Mouse (Mus musculus) right cerebral cortex, postnatal 14 days (tissue): ENCODE results near the gene Dnaaf5.

Experiments
- DNase-seq: peaks from one replicate; pipeline ENCODE4 v3.0.0; 2022

The Dnaaf5 gene

GRCm38 (mm10) chr5:139199995-139200769, 50.2 kb downstream of the Dnaaf5 start, which contains the start of gene Sun1:
Gene Sun1, plus strand, starts transcription at chr5:139200637.
- peak; percentile 97 for DNase-seq

- no peak for DNase-seq
These were observed 50.9 kb downstream of the Dnaaf5 start for GRCm38 (mm10) chr5:139200770-139201569.

DNA sequence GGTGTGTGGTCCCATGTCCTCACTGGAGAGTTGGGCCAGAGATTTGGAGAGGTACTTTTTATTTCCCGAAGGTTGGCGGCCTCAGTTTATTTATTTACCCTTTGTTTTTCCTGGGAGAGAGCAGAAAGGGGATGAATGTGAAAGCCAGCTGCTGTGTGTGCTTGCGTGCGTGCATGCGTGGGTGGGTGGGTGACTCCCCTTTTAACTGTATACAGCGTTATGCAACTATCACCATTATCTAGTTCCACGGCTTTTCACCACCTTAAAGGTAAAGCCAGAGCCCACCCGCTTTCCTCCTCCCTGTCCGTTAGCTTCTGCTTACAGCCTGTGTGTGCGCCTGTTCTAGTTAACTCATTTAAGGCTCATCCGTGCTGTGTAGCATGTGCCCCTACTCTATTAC, 52.1 kb downstream of the Dnaaf5 start:
- DNase-seq, result no peak

GRCm38 (mm10) chr5:139203312-139203711, 53.3 kb downstream of the Dnaaf5 start:
- no peak for DNase-seq

DNA sequence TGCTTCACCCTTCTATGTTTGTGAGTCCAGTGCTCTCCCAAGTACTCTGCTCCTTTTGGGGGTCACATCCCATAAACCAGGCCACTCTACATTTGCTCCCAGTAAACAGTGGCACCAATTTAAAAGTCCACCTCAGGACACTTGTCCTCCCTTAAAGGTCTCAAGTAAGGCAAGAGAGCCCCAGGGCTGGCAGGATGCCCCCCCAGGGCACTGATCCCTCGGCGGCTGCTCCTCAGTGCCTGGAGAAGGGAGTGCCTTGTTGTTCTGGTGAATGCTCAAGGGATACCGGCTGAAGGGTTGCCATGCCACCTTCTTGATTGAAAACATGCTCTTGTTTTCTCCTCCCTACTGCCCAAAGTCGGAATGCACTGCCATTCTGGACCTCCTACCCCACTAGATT, 56.1 kb downstream of the Dnaaf5 start:
- no peak for DNase-seq

DNA sequence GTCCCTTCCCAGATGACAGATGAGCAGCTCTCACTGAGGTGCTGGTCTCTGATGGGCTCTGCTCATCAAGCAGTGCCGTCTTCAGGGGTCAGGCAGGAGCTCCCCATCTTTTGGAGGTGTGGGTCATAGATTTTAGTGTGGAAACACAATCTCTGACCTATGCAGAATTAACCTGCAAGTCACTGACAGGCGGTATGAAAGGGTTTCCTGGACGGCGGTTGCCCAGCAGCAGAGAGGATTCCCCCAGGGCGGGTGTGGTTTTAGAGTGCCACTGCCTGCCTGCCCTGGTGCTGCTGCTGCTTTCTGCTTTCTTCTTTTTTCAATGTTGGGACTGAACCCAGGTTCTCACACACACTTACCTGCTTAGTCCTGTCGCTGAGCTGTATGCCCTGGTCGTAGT, 56.5 kb downstream of the Dnaaf5 start:
- no peak for DNase-seq

DNA sequence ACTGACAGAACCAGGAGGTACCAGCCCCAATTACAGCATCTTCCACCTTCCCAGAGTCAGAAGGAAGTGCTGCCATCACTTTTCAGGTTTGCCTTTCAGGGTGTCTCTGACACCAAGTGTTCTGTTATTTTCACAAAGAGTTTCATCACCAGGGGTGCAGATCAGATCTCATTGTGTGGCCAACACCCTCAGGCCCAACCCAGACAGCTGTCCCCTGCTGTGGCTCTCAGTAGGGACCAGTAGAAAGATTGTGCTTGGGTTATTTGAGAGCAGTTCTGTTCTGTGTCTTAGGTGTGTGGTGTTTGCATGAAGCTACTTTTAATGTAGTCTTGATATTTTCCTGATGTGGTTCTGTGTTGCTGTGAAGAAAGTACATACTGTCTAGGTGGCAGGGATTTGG, 58.2 kb downstream of the Dnaaf5 start:
- no peak for DNase-seq

GRCm38 (mm10) chr5:139208871-139209684, 59.1 kb downstream of the Dnaaf5 start:
- no peak for DNase-seq

DNA sequence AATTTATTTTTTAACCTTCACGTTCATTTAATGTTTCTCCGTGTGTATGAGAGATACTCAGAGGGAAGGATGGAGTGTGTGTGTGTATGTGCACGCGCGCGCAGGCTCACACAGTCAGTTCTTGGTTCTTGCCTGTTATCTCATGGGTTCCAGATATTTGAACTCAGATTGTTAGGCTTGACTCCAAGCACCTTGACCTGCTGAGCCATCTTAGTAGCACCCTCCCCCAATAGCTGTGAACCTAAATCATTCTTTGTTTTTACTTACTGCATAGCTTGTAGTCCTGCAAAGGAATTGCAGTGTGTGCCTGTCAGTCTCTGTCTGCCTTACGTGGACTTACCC, 59.6 kb downstream of the Dnaaf5 start:
- DNase-seq, result no peak

DNA sequence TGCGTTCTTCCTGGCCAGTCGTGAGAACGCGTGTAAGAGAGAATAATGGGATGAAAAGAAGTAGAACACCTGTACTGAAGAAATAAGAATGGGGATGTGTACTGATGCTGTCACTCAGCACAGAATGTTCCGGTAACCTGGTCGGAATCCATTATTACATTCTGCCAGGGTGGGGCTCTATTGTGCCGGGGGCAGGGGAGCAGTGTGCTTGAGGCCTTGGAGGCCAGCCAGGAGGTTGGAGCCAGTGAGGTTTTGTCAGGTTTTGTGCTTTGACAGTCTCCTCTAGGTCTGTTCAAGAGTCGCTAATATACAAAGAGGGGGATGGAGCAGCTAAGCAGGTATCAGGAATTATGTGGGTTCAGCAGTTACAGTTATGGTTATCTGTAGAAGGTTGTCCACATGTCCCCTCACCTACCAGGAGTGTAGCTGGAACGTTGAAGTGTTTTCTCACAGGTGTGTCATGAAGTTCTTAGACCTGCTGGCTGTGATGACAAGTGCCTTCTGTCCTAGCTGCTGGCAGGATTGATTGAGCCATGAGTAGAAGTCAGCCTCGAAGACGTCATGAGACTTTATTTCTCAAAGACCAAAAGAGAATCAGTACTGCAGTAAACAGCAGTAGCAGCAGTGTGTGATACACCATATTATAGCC, 61.8 kb downstream of the Dnaaf5 start:
- no peak for DNase-seq

DNA sequence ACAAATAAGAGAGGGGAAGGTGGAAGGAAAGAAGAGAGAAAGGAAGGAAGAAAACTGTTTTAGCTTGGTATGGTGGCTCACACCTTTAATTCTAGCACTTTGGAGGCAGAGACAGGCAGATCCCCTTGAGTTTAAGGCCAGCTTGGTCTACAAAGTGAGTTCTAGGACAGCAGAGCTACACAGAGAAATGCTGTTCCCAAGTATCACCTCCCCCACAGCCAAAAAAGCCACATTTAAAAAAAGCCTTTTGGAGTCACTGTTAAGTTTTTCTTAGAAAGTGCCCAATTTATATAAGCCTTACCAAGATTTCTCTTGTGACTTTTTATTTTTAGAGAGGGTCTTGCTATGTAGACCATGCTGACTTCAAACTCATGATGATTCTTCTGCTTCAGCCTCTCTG, 64.3 kb downstream of the Dnaaf5 start:
- no peak for DNase-seq

- DNase-seq, result no peak
These were observed 65.2 kb downstream of the Dnaaf5 start for GRCm38 (mm10) chr5:139215184-139215583.

GRCm38 (mm10) chr5:139216121-139216520, 66.1 kb downstream of the Dnaaf5 start:
- DNase-seq, result no peak

DNA sequence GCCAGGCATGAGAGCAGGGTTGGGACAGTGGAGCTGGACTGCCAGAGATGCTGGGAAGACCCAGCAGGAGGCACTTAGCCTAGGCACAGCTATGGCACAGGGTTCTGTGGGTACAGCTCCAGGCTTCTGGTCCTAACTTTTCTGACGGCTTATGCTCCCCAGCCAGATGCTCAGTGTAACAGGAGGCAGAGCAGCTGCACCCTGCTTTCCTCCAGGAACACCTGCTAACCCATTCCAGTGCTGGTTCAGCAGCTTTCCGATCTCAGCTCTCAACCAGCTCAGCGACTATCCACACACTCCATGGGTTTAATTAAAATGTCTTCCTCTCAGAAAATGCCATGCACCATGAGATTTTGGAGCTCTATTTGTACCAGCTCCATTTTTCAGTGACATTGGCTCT, 66.8 kb downstream of the Dnaaf5 start:
- DNase-seq, result no peak

DNA sequence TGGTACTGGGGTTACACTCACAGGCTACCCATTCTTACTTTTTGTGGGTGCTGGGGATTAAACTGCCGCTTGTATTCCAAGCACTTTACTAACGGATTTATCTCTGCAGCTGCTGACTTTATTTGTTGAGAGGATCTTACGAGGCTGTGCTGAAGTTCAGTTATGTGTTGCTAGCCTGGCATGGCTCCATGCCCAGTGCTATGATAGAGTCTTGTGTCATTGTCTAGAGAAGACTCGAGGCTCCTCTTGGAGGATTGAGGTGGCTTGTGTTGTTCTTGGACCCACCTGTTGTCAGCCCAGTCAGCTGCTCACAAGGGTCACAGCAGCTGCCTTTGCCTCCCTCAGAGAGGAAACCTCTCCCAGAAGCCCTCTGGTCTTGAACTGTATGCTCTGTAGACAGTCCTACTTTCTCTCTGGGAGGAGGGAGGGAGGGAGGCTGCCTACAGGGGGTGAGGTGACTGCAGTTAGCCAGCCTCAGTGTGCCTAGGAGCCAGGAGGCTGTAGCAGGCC, 70.0 kb downstream of the Dnaaf5 start:
- DNase-seq, result no peak

- no peak for DNase-seq
These were observed 70.6 kb downstream of the Dnaaf5 start for GRCm38 (mm10) chr5:139220610-139221009.

GRCm38 (mm10) chr5:139223331-139223730, 73.3 kb downstream of the Dnaaf5 start:
- DNase-seq, result no peak

DNA sequence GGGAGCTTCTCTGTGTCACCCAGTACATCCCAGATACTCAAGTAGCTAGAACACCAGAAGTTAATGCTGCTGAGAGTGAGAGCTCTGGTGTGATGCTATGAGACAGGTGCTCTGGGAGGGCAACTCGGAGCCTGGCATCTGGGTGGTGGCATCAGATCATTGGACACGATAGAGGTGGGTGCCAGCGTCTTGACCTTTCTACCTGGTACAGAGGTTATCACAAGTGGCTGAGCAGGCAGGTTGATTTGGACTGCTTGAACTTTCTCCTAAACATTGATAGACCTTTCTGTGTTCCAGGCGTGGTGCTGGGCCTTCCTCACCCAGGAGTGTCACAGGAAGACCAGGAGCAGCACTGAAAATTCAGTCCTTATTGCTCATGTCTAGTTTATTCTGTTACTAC, 77.2 kb downstream of the Dnaaf5 start:
- DNase-seq, result no peak

GRCm38 (mm10) chr5:139227645-139228044, 77.6 kb downstream of the Dnaaf5 start:
- DNase-seq, result no peak

- DNase-seq, result no peak
These were observed 78.3 kb downstream of the Dnaaf5 start for GRCm38 (mm10) chr5:139228318-139228717.

DNA sequence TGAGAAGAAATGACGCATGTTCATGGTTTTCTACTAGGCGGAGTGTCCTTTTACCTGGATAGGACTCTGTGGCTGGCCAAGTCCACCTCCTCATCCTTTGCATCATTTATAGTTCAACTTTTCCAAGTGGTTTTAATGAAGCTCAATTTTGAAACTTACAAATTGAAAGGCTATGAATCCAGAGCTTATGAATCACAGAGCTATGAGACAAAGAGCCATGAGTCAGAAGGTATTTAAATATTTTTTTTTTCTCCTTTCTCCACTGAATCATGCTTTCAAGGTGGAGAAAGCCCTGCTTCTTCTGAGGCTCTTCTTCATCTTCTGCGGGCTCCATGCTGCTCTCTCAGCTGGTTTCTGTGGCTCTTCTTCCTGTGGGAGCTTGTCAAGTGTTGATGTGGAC, 79.7 kb downstream of the Dnaaf5 start:
- no peak for DNase-seq

DNA sequence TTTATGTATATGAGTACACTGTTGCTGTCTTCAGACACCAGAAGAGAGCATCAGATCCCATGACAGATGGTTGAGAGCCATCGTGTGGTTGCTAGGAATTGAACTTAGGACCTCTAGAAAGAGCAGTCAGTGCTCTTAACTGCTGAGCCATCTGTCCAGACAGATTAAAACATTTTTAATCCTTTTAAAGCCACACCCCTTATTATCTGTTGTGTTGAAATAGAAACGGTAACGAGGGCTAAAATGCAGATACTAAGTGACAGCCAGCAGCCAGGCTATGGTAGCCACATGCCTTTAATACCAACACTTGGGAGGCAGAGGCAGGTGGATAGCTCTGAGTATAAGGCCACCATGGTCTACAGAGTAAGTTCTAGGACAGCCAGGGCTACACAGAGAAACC, 82.1 kb downstream of the Dnaaf5 start:
- DNase-seq, result no peak

GRCm38 (mm10) chr5:139234423-139234822, 84.4 kb downstream of the Dnaaf5 start:
- no peak for DNase-seq
